Mouse (Mus musculus): ENCODE results near the gene Polr3g. TPM values are rescaled to one million over a fixed set of nuclear protein-coding genes. Genes with fewer than 3 reads are reported as not detected.
"Not testable (repeated sequence)": the region's sequence is repeated elsewhere in the genome, so short reads cannot be mapped to it uniquely, and the experiment has no call there.

Polr3g gene
- polyA plus RNA-seq, 1 experiment from 2014 or later, result 7.1 TPM

DNA sequence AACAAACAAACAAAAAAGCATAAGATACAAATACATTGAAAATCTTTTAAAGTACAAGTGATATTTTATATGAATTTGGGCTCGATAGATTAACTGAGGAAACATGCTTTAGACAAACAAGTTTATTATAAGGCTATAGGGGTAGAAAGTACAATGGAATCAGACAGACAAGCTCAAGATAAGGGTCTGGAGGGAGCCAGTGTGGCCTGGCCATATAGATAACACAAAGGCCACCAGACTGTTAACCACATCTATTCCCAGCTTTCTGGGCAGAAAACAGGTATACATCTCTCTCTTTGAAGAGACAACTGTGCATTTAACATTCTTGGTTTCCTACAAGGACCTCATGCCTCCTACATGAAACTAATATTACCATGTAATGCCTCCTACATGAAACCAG lies 19.5 kb upstream of the Polr3g start:
- Histone ChIP-seq H3K9ac (ENCODE audit: low read length) (no peak overlapping the region), H3K9me3 (ENCODE audit: control insufficient read depth, low read length) (no peaks in the 10 kb centered on the region), H3K36me3 (ENCODE audit: control insufficient read depth, insufficient read depth, low read length) (no peaks in the 10 kb centered on the region), H3K4me1 (replicated peaks; ENCODE audit: control insufficient read depth, insufficient read depth, low read length) (no peaks in the 10 kb centered on the region), H3K4me2 (ENCODE audit: low read depth, low read length) (no peak overlapping the region), H3K27ac (ENCODE audit: low read length) (no peak overlapping the region), H3K27me3 (ENCODE audit: control insufficient read depth, insufficient read depth, low read depth, low read length) (no peaks in the 10 kb centered on the region), H3K4me3 (ENCODE audit: low read length) (no peak overlapping the region)
- no peak for ATAC-seq (ENCODE audit: low read depth)
- 82% methylated on average over 1 of the region's 1 CpGs for WGBS

DNA sequence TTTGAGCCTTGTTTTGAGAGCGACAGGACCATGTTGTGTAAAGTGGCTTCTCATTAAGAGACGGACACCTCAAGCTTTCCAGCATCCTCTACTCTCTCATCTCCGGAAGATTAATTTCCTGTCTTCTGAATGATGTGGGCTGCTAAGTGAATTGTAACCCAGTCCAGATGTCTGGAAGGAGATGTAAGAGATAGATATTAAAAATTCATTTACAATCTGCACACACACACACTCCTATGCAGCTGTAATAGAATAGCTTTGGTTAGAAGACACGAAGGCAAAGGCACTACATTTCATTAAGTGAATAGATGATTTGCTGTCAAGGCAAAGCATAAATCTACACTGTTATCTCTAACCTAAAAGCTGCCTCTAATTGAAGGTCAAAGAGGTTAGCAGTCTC lies 18.3 kb upstream of the Polr3g start:
- WGBS, result 43% methylated on average over 4 of the region's 4 CpGs
- H3K4me2 ChIP-seq (ENCODE audit: low read depth, low read length), result no peak overlapping the region
- H3K27ac ChIP-seq (ENCODE audit: low read length), result no peak overlapping the region
- no peak overlapping the region for H3K9ac ChIP-seq (ENCODE audit: low read length)
- no peaks in the 10 kb centered on the region for H3K36me3 ChIP-seq (ENCODE audit: control insufficient read depth, insufficient read depth, low read length)
- no peaks in the 10 kb centered on the region for H3K27me3 ChIP-seq (ENCODE audit: control insufficient read depth, insufficient read depth, low read depth, low read length)
- no peak overlapping the region for H3K4me3 ChIP-seq (ENCODE audit: low read length)
- H3K9me3 ChIP-seq (ENCODE audit: control insufficient read depth, low read length), result no peaks in the 10 kb centered on the region
- no peaks in the 10 kb centered on the region for H3K4me1 ChIP-seq (replicated peaks; ENCODE audit: control insufficient read depth, insufficient read depth, low read length)
- no peak for ATAC-seq (ENCODE audit: low read depth)

DNA sequence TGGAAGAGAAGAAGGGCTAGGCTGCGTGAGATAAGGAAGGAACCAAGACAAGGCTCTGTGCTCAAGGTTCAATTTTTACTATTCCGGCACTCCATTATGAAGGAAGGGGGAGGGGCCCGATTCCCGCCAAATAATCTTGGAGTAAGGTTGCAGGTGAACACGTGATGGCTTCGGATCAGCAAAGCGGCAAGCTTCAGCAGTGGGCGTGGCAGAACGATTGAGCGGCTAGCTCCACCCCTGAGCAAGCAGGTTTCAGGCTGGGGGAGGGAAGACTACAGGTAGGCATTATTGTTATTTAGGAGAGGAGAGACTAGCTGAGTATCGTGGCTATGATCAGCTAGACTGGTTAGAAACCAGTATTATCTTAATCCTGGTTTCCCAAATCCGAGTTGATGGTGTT lies 17.3 kb upstream of the Polr3g start:
- H3K4me3 ChIP-seq (ENCODE audit: low read length); ATAC-seq (ENCODE audit: low read depth); H3K36me3 ChIP-seq (ENCODE audit: control insufficient read depth, insufficient read depth, low read length); H3K27ac ChIP-seq (ENCODE audit: low read length); H3K27me3 ChIP-seq (ENCODE audit: control insufficient read depth, insufficient read depth, low read depth, low read length); H3K9ac ChIP-seq (ENCODE audit: low read length); H3K4me1 ChIP-seq (replicated peaks; ENCODE audit: control insufficient read depth, insufficient read depth, low read length); H3K4me2 ChIP-seq (ENCODE audit: low read depth, low read length); H3K9me3 ChIP-seq (ENCODE audit: control insufficient read depth, low read length): not testable (repeated sequence)
- 56% methylated on average over 12 of the region's 12 CpGs for WGBS

DNA sequence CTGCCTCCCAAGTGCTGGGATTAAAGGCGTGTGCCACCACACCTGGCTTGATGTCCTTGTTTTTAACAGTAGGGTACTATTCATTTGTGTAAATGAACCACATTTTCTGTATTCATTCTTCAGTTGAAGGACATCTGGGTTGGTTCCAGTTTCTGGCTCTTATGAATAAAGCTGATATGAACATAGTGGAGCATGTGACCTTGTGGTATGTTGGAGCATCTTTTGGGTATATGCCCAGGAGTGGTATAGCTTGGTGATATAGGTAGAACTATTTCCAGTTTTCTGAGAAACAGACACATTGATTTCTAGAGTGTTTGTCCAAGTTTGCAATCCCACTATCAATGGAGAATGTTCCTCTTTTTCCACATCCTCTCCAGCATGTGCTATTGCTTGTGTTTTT lies 3.1 kb upstream of the Polr3g start:
- no peak for ATAC-seq (ENCODE audit: low read depth)
- Histone ChIP-seq H3K4me2 (ENCODE audit: low read depth, low read length) (no peak overlapping the region), H3K9me3 (ENCODE audit: control insufficient read depth, low read length) (no peaks in the 10 kb centered on the region), H3K4me3 (ENCODE audit: low read length) (no peak overlapping the region), H3K27ac (ENCODE audit: low read length) (no peak overlapping the region), H3K27me3 (ENCODE audit: control insufficient read depth, insufficient read depth, low read depth, low read length) (no peaks in the 10 kb centered on the region), H3K36me3 (ENCODE audit: control insufficient read depth, insufficient read depth, low read length) (no peaks in the 10 kb centered on the region), H3K9ac (ENCODE audit: low read length) (no peak overlapping the region), H3K4me1 (replicated peaks; ENCODE audit: control insufficient read depth, insufficient read depth, low read length) (peaks cover 14% of the 10 kb centered on the region; the same call in 1 of the 2 replicates)
- WGBS, result 95% methylated on average over 1 of the region's 1 CpGs

DNA sequence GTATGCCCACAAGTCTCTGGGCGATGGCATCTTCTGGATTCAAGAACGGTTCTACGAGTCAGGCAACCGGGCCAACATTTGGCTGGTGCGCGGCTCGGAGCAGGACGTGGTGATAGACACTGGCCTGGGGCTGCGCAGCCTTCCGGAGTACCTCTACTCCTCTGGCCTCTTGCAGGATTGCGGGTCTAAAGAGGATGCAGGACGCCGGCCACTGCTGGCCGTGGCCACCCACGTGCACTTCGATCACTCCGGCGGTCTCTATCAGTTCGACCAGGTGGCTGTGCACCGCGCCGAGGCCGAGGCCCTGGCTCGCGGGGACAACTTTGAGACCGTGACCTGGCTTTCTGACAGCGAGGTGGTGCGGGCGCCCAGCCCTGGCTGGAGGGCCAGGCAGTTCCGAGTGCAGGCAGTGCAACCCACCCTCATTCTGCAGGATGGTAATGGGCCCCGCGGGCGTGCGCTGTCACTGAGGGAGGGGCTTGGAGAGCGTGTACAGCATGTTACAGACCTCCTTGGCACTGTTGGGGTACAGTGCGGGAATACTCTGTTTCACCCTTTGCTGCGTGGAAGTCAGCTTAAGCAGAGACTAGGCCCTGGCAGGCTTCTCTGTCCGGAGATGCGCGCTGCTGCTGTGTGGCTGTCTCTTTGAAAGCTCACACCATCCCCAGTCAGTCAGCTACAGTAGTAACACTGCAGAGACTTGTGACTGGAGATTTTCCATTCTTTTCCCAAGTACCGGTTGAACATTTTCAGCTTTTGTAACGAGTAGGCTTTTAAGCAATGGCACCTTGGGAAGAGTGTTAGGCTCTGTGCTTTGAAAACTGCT lies 946 bp upstream of the Polr3g start:
- Histone ChIP-seq H3K36me3 (ENCODE audit: control insufficient read depth, insufficient read depth, low read length) (no peaks in the 10 kb centered on the region), H3K27me3 (ENCODE audit: control insufficient read depth, insufficient read depth, low read depth, low read length) (no peaks in the 10 kb centered on the region), H3K9ac (ENCODE audit: low read length) (peak overlapping the region; percentile 67), H3K4me2 (ENCODE audit: low read depth, low read length) (peak overlapping the region; percentile 100), H3K4me3 (ENCODE audit: low read length) (peak overlapping the region; percentile 76), H3K4me1 (replicated peaks; ENCODE audit: control insufficient read depth, insufficient read depth, low read length) (peaks cover 14% of the 10 kb centered on the region; the same call in 1 of the 2 replicates), H3K27ac (ENCODE audit: low read length) (peak overlapping the region; percentile 88), H3K9me3 (ENCODE audit: control insufficient read depth, low read length) (no peaks in the 10 kb centered on the region)
- under 1% methylated on average over 42 of the region's 42 CpGs for WGBS
- peak; percentile 17 for ATAC-seq (ENCODE audit: low read depth)

DNA sequence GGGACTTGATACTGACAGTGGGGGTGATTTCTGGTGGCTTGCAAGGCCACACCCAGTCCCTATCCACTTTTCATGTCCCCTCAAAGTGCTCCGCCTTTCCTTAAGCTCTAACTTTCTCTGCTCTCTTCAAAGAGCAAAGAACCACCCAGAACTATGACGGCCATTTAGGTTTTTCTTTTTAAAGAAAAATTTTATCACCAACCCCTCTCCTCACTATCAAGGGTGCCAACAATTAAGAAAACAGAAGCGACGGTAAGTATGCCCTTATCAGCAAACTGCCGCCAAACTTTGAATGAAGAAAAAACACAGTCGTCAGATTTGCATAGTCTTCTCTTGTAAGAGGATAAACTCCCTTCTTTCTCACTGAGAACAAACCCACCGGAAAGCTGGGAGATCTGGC lies 547 bp downstream of the Polr3g start:
- Histone ChIP-seq H3K27me3 (ENCODE audit: control insufficient read depth, insufficient read depth, low read depth, low read length) (no peaks in the 10 kb centered on the region), H3K4me1 (replicated peaks; ENCODE audit: control insufficient read depth, insufficient read depth, low read length) (peaks cover 14% of the 10 kb centered on the region; the same call in 1 of the 2 replicates), H3K9ac (ENCODE audit: low read length) (peak overlapping the region; percentile 71), H3K36me3 (ENCODE audit: control insufficient read depth, insufficient read depth, low read length) (no peaks in the 10 kb centered on the region), H3K27ac (ENCODE audit: low read length) (peak overlapping the region; percentile 88; the same call in 1 of the 2 replicates), H3K4me3 (ENCODE audit: low read length) (peak overlapping the region; percentile 76), H3K4me2 (ENCODE audit: low read depth, low read length) (peak overlapping the region; percentile 100), H3K9me3 (ENCODE audit: control insufficient read depth, low read length) (no peaks in the 10 kb centered on the region)
- WGBS, result 2% methylated on average over 7 of the region's 7 CpGs
- ATAC-seq (ENCODE audit: low read depth), result no peak

DNA sequence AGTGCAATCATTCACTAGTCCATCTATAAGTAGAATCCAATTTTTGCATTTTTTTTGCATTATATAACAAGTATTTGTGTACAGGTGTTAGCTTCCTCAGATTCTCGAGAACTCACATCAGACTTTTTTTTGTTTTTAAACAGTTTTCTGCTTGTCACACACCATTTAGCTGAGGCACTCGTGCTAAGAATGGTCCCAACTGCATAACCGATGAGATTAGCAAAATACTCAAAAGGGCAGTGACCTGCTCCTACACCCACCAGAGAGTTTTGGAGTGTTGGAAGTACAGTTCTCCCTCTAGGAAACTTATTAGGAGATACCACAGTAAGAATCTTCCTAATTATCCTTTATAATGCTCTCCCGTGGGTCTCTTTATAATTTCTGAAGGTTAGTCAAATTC lies 1.0 kb downstream of the Polr3g start:
- Histone ChIP-seq H3K27ac (ENCODE audit: low read length) (no peak overlapping the region), H3K9ac (ENCODE audit: low read length) (peak overlapping the region; percentile 71)
- WGBS, result 28% methylated on average over 4 of the region's 4 CpGs

DNA sequence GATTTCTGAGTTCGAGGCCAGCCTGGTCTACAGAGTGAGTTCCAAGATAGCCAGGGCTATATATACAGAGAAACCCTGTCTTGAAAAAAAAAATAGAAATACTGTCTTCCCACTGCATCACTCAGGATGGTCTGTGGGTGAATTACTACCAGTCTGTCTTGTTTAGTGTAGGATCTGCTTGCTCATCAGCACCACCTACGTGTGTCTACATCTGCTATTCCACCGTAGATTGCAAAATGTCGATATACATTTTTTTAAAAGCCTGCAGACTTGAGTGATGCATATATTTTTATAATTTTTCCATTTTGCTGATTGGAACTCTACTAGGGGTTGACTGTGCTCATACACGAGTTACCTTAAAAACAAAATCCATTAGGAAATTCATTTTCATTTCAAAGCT lies 4.5 kb downstream of the Polr3g start:
- Histone ChIP-seq H3K27ac (ENCODE audit: low read length) (no peak overlapping the region), H3K36me3 (ENCODE audit: control insufficient read depth, insufficient read depth, low read length) (no peaks in the 10 kb centered on the region), H3K9me3 (ENCODE audit: control insufficient read depth, low read length) (no peaks in the 10 kb centered on the region), H3K9ac (ENCODE audit: low read length) (no peak overlapping the region), H3K27me3 (ENCODE audit: control insufficient read depth, insufficient read depth, low read depth, low read length) (no peaks in the 10 kb centered on the region), H3K4me1 (replicated peaks; ENCODE audit: control insufficient read depth, insufficient read depth, low read length) (peaks cover 6% of the 10 kb centered on the region; the same call in 1 of the 2 replicates), H3K4me3 (ENCODE audit: low read length) (no peak overlapping the region), H3K4me2 (ENCODE audit: low read depth, low read length) (no peak overlapping the region)
- no peak for ATAC-seq (ENCODE audit: low read depth)
- 88% methylated on average over 5 of the region's 5 CpGs for WGBS

More for the DNA sequence above, 1.0 kb downstream of the Polr3g start:
- Histone ChIP-seq H3K27me3 (ENCODE audit: control insufficient read depth, insufficient read depth, low read depth, low read length) (no peaks in the 10 kb centered on the region), H3K4me3 (ENCODE audit: low read length) (peak overlapping the region; percentile 76), H3K4me2 (ENCODE audit: low read depth, low read length) (peak overlapping the region; percentile 100), H3K36me3 (ENCODE audit: control insufficient read depth, insufficient read depth, low read length) (no peaks in the 10 kb centered on the region), H3K9me3 (ENCODE audit: control insufficient read depth, low read length) (no peaks in the 10 kb centered on the region), H3K4me1 (replicated peaks; ENCODE audit: control insufficient read depth, insufficient read depth, low read length) (peaks cover 14% of the 10 kb centered on the region; the same call in 1 of the 2 replicates)
- no peak for ATAC-seq (ENCODE audit: low read depth)

DNA sequence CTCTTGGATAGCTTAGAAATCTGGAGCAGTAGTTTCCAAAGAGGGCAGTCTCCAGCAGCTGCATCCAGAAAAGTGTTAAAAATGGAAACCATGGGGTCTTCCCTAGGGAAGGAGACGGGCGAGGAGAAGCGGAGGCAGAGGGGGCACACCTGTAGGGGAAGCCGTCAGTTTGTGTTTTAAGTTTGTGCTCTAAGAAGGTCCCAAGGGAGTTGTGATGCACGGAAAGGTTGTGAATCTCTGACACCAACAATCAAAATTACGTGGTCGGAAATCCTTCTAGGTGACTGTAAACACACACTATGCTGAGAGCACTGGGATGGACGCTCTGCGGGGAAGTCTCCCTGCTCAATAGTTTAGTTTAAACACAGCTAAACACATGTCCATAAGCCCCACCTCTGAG lies 7.2 kb downstream of the Polr3g start:
- Histone ChIP-seq H3K4me2 (ENCODE audit: low read depth, low read length) (no peak overlapping the region), H3K4me1 (replicated peaks; ENCODE audit: control insufficient read depth, insufficient read depth, low read length) (no peaks in the 10 kb centered on the region), H3K9me3 (ENCODE audit: control insufficient read depth, low read length) (no peaks in the 10 kb centered on the region), H3K4me3 (ENCODE audit: low read length) (no peak overlapping the region), H3K9ac (ENCODE audit: low read length) (no peak overlapping the region), H3K27ac (ENCODE audit: low read length) (no peak overlapping the region), H3K27me3 (ENCODE audit: control insufficient read depth, insufficient read depth, low read depth, low read length) (no peaks in the 10 kb centered on the region), H3K36me3 (ENCODE audit: control insufficient read depth, insufficient read depth, low read length) (no peaks in the 10 kb centered on the region)
- WGBS, result 69% methylated on average over 9 of the region's 9 CpGs
- ATAC-seq (ENCODE audit: low read depth), result no peak
